Mouse (Mus musculus): ENCODE data around the gene Foxj2. TPM values are rescaled to one million over a fixed set of nuclear protein-coding genes. Genes with fewer than 3 reads are reported as not detected.
A peak's percentile ranks its signal among the peaks of the same experiment; 100 is the strongest.

Foxj2 gene
- polyA plus RNA-seq (2015; fragmentation: Nextera tagmentation; extraction: Ambion mirVana), result 5.2 and 5.5 TPM in 2 replicates

DNA sequence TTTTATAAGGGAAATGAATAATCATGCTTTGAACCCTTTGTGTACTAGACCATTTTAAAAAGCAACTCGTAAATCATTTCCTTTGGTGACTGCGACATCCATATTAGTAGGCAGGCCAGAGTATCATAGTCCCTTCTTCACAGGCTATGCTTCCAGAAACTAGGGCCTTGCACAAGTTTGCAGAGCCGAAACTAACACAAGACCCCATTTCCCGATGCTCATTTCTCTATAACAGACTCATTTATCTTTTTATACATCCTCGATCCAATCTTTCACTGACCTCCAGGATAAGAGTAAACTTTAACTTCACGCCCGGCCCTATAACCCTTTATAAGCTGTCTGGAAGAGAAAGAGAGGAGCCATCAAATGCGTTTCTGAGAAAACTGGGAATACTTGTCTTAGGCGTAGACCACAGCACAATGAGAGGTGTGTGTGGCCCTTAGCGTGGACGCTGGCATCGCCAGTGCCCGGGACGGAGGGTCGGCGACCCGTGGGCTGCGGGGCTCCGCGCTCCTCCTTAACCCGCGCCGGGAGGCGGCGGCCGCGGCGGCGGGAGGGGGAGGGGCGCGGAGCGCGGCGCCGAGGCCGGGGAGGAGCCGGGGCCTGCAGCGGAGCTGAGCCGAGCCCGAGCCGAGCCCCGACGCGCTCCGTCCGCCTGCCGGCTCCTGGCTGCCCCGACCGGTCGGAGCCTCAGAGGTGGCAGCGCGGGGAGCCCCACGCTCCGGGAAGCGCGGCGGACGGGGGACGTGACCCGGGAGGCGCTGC lies at the start of gene Foxj2:
Foxj2 (plus strand) TSS at position 609 of the 765 bp plus-strand sequence.
- DNase-seq (ENCODE audit: low spot score), result peak; percentile 78
- WGBS, result 1% methylated on average over 53 of the region's 61 CpGs
- peak within 1 kb of the TSS; percentile 77 for H3K4me3 ChIP-seq (replicated peaks; ENCODE audit: low read depth, low read length)
- TF ChIP-seq CTCF (IDR thresholded peaks at IDR 0.05; ENCODE audit: low read depth), result no peak
- ATAC-seq (replicated peaks; ENCODE audit: low FRiP score, low read depth), result peak; percentile 86
- no peaks in the 10 kb centered on the region for H3K36me3 ChIP-seq (ENCODE audit: insufficient read depth, low read length)
- no peaks in the 10 kb centered on the region for H3K27me3 ChIP-seq (ENCODE audit: insufficient read depth, low read length)
- H3K9ac ChIP-seq (ENCODE audit: low read depth, low read length), result peak within 1 kb of the TSS; percentile 96
- peak within 1 kb of the TSS; percentile 88 for H3K27ac ChIP-seq
- no peaks in the 10 kb centered on the region for H3K9me3 ChIP-seq (replicated peaks; ENCODE audit: low read length)
- peak within 1 kb of the TSS; percentile 93 for H3K4me2 ChIP-seq (ENCODE audit: low read length)
- peaks cover 18% of the 10 kb centered on the region for H3K4me1 ChIP-seq (replicated peaks; ENCODE audit: insufficient read depth, low read length)

DNA sequence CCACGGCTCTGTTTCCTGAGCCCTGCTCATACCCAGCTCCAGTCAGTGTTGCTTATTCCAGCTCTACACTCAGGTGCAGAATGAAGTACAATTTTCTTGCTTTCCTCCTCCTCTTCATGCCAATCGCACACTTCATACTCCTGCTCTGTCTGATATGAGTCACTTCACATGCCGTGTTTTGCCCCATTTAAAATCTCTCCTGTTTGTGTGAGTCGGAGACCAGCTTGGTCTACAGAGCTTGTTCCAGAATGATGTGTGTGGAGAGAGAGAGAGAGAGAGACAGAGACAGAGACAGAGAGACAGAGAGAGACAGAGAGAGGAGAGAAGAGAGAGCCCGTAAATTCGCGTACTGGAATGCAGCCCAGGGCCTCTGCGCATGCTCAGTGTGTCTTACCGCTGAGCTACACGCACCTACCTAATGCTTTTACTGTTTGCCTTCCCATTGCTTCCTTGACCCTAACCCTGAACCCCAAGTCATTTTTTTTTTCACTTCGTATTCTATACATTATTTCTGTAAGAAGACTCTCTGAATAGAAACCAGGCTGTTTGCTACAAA lies 48.9 kb upstream of the Foxj2 start:
- H3K4me3 ChIP-seq (replicated peaks; ENCODE audit: low read depth, low read length), result no peak overlapping the region
- WGBS, result 87% methylated on average over 11 of the region's 11 CpGs
- no peaks in the 10 kb centered on the region for H3K36me3 ChIP-seq (ENCODE audit: insufficient read depth, low read length)
- H3K27me3 ChIP-seq (ENCODE audit: insufficient read depth, low read length), result no peaks in the 10 kb centered on the region
- DNase-seq (ENCODE audit: low spot score) (no peak), ATAC-seq (replicated peaks; ENCODE audit: low FRiP score, low read depth) (no peak)
- H3K4me2 ChIP-seq (ENCODE audit: low read length), result no peak overlapping the region
- no peak overlapping the region for H3K9ac ChIP-seq (ENCODE audit: low read depth, low read length)
- no peak overlapping the region for H3K27ac ChIP-seq
- TF ChIP-seq CTCF (IDR thresholded peaks at IDR 0.05; ENCODE audit: low read depth), result no peak
- no peaks in the 10 kb centered on the region for H3K4me1 ChIP-seq (replicated peaks; ENCODE audit: insufficient read depth, low read length)
- H3K9me3 ChIP-seq (replicated peaks; ENCODE audit: low read length), result no peaks in the 10 kb centered on the region

DNA sequence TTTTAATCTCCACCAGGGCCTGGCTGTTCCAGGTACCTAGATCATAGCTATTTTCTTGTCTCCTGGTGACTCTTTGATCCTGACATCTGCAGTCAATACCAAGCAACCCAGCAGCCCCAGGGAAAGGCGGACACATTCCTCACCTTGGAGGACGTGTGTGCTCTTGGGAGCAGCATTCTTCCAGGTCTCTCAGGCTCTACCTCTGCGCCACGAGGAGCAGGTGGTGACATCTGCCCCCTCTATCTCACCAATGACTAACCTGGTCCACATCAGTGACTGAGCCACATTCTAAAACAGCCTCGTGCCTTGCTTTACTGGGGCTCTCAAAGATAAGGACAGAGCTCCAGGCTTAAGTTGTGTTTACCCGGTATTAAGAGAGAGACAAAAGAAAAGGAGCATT lies 47.0 kb upstream of the Foxj2 start:
- Histone ChIP-seq H3K9ac (ENCODE audit: low read depth, low read length) (no peak overlapping the region), H3K4me2 (ENCODE audit: low read length) (no peak overlapping the region), H3K4me1 (replicated peaks; ENCODE audit: insufficient read depth, low read length) (no peaks in the 10 kb centered on the region), H3K4me3 (replicated peaks; ENCODE audit: low read depth, low read length) (no peak overlapping the region), H3K27ac (no peak overlapping the region), H3K36me3 (ENCODE audit: insufficient read depth, low read length) (no peaks in the 10 kb centered on the region), H3K27me3 (ENCODE audit: insufficient read depth, low read length) (no peaks in the 10 kb centered on the region), H3K9me3 (replicated peaks; ENCODE audit: low read length) (no peaks in the 10 kb centered on the region)
- whole genome bisulfite sequencing, result 58% methylated on average over 6 of the region's 6 CpGs
- no peak for TF ChIP-seq CTCF (IDR thresholded peaks at IDR 0.05; ENCODE audit: low read depth)
- DNase-seq (ENCODE audit: low spot score) (no peak), ATAC-seq (replicated peaks; ENCODE audit: low FRiP score, low read depth) (no peak)

DNA sequence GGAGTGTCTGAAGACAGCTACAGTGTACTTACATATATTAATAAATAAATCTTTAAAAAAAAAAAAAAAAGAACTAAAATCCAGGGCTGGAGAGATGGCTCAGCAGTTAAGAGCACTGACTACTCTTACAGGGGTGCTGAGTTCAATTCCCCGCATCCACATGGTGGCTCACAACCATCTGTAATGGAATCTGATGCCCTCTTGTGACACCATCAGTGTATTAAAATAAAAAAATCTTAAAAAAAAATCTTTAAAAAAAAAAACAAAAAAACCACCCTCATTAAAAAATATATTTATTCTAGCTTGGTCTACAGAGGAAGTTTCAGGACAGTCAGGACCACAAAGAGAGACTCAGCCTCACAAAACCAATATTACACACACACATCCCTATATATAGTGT lies 45.4 kb upstream of the Foxj2 start:
- H3K27ac ChIP-seq, result no peak overlapping the region
- no peak for TF ChIP-seq CTCF (IDR thresholded peaks at IDR 0.05; ENCODE audit: low read depth)
- WGBS, result 100% methylated on average over 1 of the region's 1 CpGs

DNA sequence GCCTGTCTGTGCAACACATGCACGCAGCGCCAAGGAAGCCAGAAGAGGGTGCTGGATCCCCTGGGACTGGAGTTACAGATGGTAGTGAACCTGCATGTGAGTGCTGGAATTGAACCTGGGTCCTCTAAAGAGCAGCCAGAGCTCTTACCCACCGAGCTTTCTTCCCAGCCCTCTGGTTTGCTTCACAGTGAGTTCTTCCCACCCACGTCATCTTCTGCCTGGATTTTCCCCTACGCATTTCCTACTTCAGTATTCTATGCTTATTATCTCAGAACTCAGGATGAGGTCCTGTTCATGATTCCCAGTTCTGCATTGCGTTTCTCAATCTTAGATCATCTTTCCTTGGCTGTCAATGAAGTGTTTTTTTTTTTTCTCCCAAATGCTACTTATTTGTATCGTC lies 43.7 kb upstream of the Foxj2 start:
- no peak overlapping the region for H3K4me3 ChIP-seq (replicated peaks; ENCODE audit: low read depth, low read length)
- H3K27ac ChIP-seq, result no peak overlapping the region
- H3K27me3 ChIP-seq (ENCODE audit: insufficient read depth, low read length), result no peaks in the 10 kb centered on the region
- H3K36me3 ChIP-seq (ENCODE audit: insufficient read depth, low read length), result no peaks in the 10 kb centered on the region
- no peak overlapping the region for H3K4me2 ChIP-seq (ENCODE audit: low read length)
- H3K9me3 ChIP-seq (replicated peaks; ENCODE audit: low read length), result no peaks in the 10 kb centered on the region
- DNase-seq (ENCODE audit: low spot score) (no peak), ATAC-seq (replicated peaks; ENCODE audit: low FRiP score, low read depth) (no peak)
- no peak for TF ChIP-seq CTCF (IDR thresholded peaks at IDR 0.05; ENCODE audit: low read depth)
- WGBS, result 85% methylated on average over 7 of the region's 7 CpGs
- H3K9ac ChIP-seq (ENCODE audit: low read depth, low read length), result no peak overlapping the region
- H3K4me1 ChIP-seq (replicated peaks; ENCODE audit: insufficient read depth, low read length), result no peaks in the 10 kb centered on the region

More for the DNA sequence above, 45.4 kb upstream of the Foxj2 start:
- H3K4me3 ChIP-seq (replicated peaks; ENCODE audit: low read depth, low read length), result no peak overlapping the region
- no peak overlapping the region for H3K9ac ChIP-seq (ENCODE audit: low read depth, low read length)
- no peak overlapping the region for H3K4me2 ChIP-seq (ENCODE audit: low read length)
- no peaks in the 10 kb centered on the region for H3K4me1 ChIP-seq (replicated peaks; ENCODE audit: insufficient read depth, low read length)
- no peaks in the 10 kb centered on the region for H3K27me3 ChIP-seq (ENCODE audit: insufficient read depth, low read length)
- DNase-seq (ENCODE audit: low spot score) (no peak), ATAC-seq (replicated peaks; ENCODE audit: low FRiP score, low read depth) (no peak)
- no peaks in the 10 kb centered on the region for H3K9me3 ChIP-seq (replicated peaks; ENCODE audit: low read length)
- no peaks in the 10 kb centered on the region for H3K36me3 ChIP-seq (ENCODE audit: insufficient read depth, low read length)

DNA sequence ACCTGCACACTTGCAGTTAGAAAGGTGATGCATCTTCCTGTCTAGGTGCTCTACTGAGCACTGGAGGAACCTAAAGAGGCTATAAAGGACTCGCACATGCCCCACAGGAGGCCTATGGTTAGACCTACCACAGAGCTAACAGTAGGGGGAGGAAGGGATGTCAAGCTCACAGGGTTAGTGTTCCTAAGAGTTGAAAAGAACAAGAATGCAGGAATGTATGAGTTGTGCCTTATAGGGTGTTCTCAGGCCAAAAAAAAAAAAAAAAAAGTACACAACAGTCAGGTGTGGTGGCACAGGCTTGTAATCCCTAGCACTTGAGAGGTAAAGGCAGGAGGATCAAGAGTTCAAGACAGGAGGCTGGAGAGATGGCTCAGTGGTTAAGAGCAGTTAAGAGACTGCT lies 39.8 kb upstream of the Foxj2 start:
- TF ChIP-seq CTCF (IDR thresholded peaks at IDR 0.05; ENCODE audit: low read depth), result 0 out of 2 replicates have a peak, but pooled peaks have one; percentile 2
- Histone ChIP-seq H3K27me3 (ENCODE audit: insufficient read depth, low read length) (no peaks in the 10 kb centered on the region), H3K4me3 (replicated peaks; ENCODE audit: low read depth, low read length) (no peak overlapping the region), H3K9ac (ENCODE audit: low read depth, low read length) (no peak overlapping the region), H3K36me3 (ENCODE audit: insufficient read depth, low read length) (no peaks in the 10 kb centered on the region), H3K9me3 (replicated peaks; ENCODE audit: low read length) (no peaks in the 10 kb centered on the region), H3K27ac (no peak overlapping the region), H3K4me1 (replicated peaks; ENCODE audit: insufficient read depth, low read length) (no peaks in the 10 kb centered on the region), H3K4me2 (ENCODE audit: low read length) (no peak overlapping the region)
- DNase-seq (ENCODE audit: low spot score) (no peak), ATAC-seq (replicated peaks; ENCODE audit: low FRiP score, low read depth) (no peak)
- 70% methylated on average over 1 of the region's 1 CpGs for WGBS

All from kidney, postnatal 0 days (tissue).